Mouse (Mus musculus) lung, embryonic 15.5 days (tissue): ENCODE measurements around the gene Ang6. TPM values are rescaled to one million over a fixed set of nuclear protein-coding genes. Genes with fewer than 3 reads are reported as not detected.
"Not testable (repeated sequence)": the region's sequence is repeated elsewhere in the genome, so short reads cannot be mapped to it uniquely, and the experiment has no call there.

Source experiments
- ATAC-seq: fragments of 200-750 bp; cut with Nextera tagmentation; 2 replicates; pipeline ENCODE4 v1.8.0; 2017; ENCODE audit warnings: moderate number of reproducible peaks, borderline replicate concordance; ENCODE audit not compliant: low FRiP score, low TSS enrichment; ENCODE audit errors: extremely low read depth
- H3K27ac ChIP-seq: fragments of 300-500 bp; sonication (generic); 2 replicates; pipeline ENCODE4 v1.5.1; 2015; ENCODE audit warnings: moderate library complexity, mild to moderate bottlenecking, inconsistent platforms
- H3K27me3 ChIP-seq: fragments of 300-500 bp; sonication (generic); 2 replicates; pipeline ENCODE4 v1.6.1; 2015; ENCODE audit warnings: inconsistent platforms
- H3K36me3 ChIP-seq: fragments of 300-500 bp; sonication (generic); 2 replicates; pipeline ENCODE4 v1.6.1; 2015; ENCODE audit warnings: inconsistent platforms
- H3K4me1 ChIP-seq: fragments of 300-500 bp; sonication (generic); 2 replicates; pipeline ENCODE4 v1.6.1; 2015; ENCODE audit warnings: inconsistent platforms
- H3K4me2 ChIP-seq: fragments of 300-500 bp; sonication (generic); 2 replicates; pipeline ENCODE4 v1.6.1; 2015; ENCODE audit warnings: inconsistent platforms, mild to moderate bottlenecking, moderate library complexity
- H3K4me3 ChIP-seq: fragments of 300-500 bp; sonication (generic); 2 replicates; pipeline ENCODE4 v1.5.1; 2015; ENCODE audit warnings: mild to moderate bottlenecking, inconsistent platforms
- H3K9ac ChIP-seq: fragments of 300-500 bp; sonication (generic); 2 replicates; pipeline ENCODE4 v1.6.1; 2015; ENCODE audit warnings: inconsistent platforms
- H3K9me3 ChIP-seq: fragments of 300-500 bp; sonication (generic); 2 replicates; pipeline ENCODE4 v1.6.1; 2016; ENCODE audit warnings: inconsistent platforms
- WGBS: fragments of 180-500 bp; shearing (Covaris S2); methylation state at CpG from one replicate; pipeline ENCODE4 v1.1.7; 2015; 5-methylcytosine and 5-hydroxymethylcytosine counted together
- polyA plus RNA-seq: library from polyadenylated mRNA; unstranded; fragments of >200 nt; fragmentation: Nextera tagmentation; extraction: Ambion mirVana; gene quantifications from 2 replicates; pipeline ENCODE4 v1.2.1, GENCODE M21; 2015

Gene Ang6
- polyA plus RNA-seq, result not detected in 2 replicates

GRCm38 (mm10) chr14:44002169-44002568 is at the start of gene Ang6:
Ang6 (minus strand) TSS chr14:44002269.
- 61% methylated on average over 1 of the region's 1 CpGs for WGBS

GRCm38 (mm10) chr14:44046567-44046966 is 44.5 kb upstream of the Ang6 start:
- not testable (repeated sequence) for H3K27me3 ChIP-seq, H3K4me2 ChIP-seq, H3K9ac ChIP-seq, H3K4me1 ChIP-seq, H3K27ac ChIP-seq, H3K36me3 ChIP-seq, H3K4me3 ChIP-seq, H3K9me3 ChIP-seq, ATAC-seq
- WGBS, result 78% methylated on average over 2 of the region's 2 CpGs

More at GRCm38 (mm10) chr14:44002169-44002568, at the start of gene Ang6:
- no peaks in the 10 kb centered on the region for H3K36me3 ChIP-seq
- H3K4me2 ChIP-seq, result no peak within 1 kb of the TSS
- no peak within 1 kb of the TSS for H3K27ac ChIP-seq
- no peak within 1 kb of the TSS for H3K4me3 ChIP-seq
- no peaks in the 10 kb centered on the region for H3K27me3 ChIP-seq
- H3K9ac ChIP-seq, result no peak within 1 kb of the TSS
- ATAC-seq, result no peak
- H3K4me1 ChIP-seq, result no peaks in the 10 kb centered on the region
- no peaks in the 10 kb centered on the region for H3K9me3 ChIP-seq

- H3K9ac ChIP-seq, H3K4me2 ChIP-seq, H3K4me1 ChIP-seq, H3K36me3 ChIP-seq, H3K4me3 ChIP-seq, ATAC-seq, H3K27me3 ChIP-seq, H3K9me3 ChIP-seq, H3K27ac ChIP-seq: not testable (repeated sequence)
- 61% methylated on average over 1 of the region's 3 CpGs for WGBS
These were observed 29.8 kb upstream of the Ang6 start for GRCm38 (mm10) chr14:44031828-44032227.

GRCm38 (mm10) chr14:44009686-44010085 is 7.6 kb upstream of the Ang6 start:
- WGBS, result 33% methylated on average over 2 of the region's 2 CpGs
- not testable (repeated sequence) for H3K9ac ChIP-seq, H3K4me2 ChIP-seq, H3K9me3 ChIP-seq, H3K36me3 ChIP-seq, H3K4me3 ChIP-seq, H3K27me3 ChIP-seq, H3K4me1 ChIP-seq, H3K27ac ChIP-seq, ATAC-seq

- H3K36me3 ChIP-seq, H3K4me2 ChIP-seq, H3K27ac ChIP-seq, H3K9ac ChIP-seq, ATAC-seq, H3K4me3 ChIP-seq, H3K4me1 ChIP-seq, H3K27me3 ChIP-seq, H3K9me3 ChIP-seq: not testable (repeated sequence)
- WGBS, result no CpG with 5 or more reads among the region's 1 CpGs
These were observed 6.0 kb upstream of the Ang6 start for GRCm38 (mm10) chr14:44008021-44008420.

- Histone ChIP-seq H3K4me3 (no peak overlapping the region), H3K4me1 (no peaks in the 10 kb centered on the region), H3K4me2 (no peak overlapping the region), H3K27ac (no peak overlapping the region), H3K9ac (no peak overlapping the region), H3K36me3 (no peaks in the 10 kb centered on the region), H3K27me3 (no peaks in the 10 kb centered on the region), H3K9me3 (no peaks in the 10 kb centered on the region)
- 68% methylated on average over 3 of the region's 3 CpGs for WGBS
- no peak for ATAC-seq
These were observed 469 bp downstream of the Ang6 start for GRCm38 (mm10) chr14:44001600-44001999.

- 73% methylated on average over 2 of the region's 2 CpGs for WGBS
- not testable (repeated sequence) for H3K27ac ChIP-seq, ATAC-seq, H3K4me3 ChIP-seq, H3K9me3 ChIP-seq, H3K27me3 ChIP-seq, H3K36me3 ChIP-seq, H3K4me2 ChIP-seq, H3K4me1 ChIP-seq, H3K9ac ChIP-seq
These were observed 3.5 kb downstream of the Ang6 start for GRCm38 (mm10) chr14:43998455-43999000.

- H3K27me3 ChIP-seq, ATAC-seq, H3K4me3 ChIP-seq, H3K9me3 ChIP-seq, H3K9ac ChIP-seq, H3K36me3 ChIP-seq, H3K4me1 ChIP-seq, H3K4me2 ChIP-seq, H3K27ac ChIP-seq: not testable (repeated sequence)
- WGBS, result 13% methylated on average over 5 of the region's 5 CpGs
These were observed 14.7 kb downstream of the Ang6 start for GRCm38 (mm10) chr14:43987404-43987803.

- Histone ChIP-seq H3K36me3 (no peaks in the 10 kb centered on the region), H3K9ac (no peak overlapping the region), H3K4me1 (no peaks in the 10 kb centered on the region), H3K27ac (no peak overlapping the region), H3K4me2 (no peak overlapping the region), H3K27me3 (no peaks in the 10 kb centered on the region), H3K4me3 (no peak overlapping the region), H3K9me3 (no peaks in the 10 kb centered on the region)
- 79% methylated on average over 2 of the region's 2 CpGs for WGBS
- no peak for ATAC-seq
These were observed 15.9 kb downstream of the Ang6 start for GRCm38 (mm10) chr14:43986147-43986546.

GRCm38 (mm10) chr14:43983897-43984296 is 18.2 kb downstream of the Ang6 start:
- WGBS, result 0% methylated on average over 3 of the region's 4 CpGs
- no peak overlapping the region for H3K4me2 ChIP-seq
- H3K9me3 ChIP-seq, result no peaks in the 10 kb centered on the region
- no peaks in the 10 kb centered on the region for H3K27me3 ChIP-seq
- no peak overlapping the region for H3K4me3 ChIP-seq
- H3K9ac ChIP-seq, result no peak overlapping the region
- H3K4me1 ChIP-seq, result no peaks in the 10 kb centered on the region
- H3K36me3 ChIP-seq, result no peaks in the 10 kb centered on the region
- no peak overlapping the region for H3K27ac ChIP-seq
- no peak for ATAC-seq

- Histone ChIP-seq H3K4me3 (no peak overlapping the region), H3K4me2 (no peak overlapping the region), H3K27me3 (no peaks in the 10 kb centered on the region), H3K4me1 (no peaks in the 10 kb centered on the region), H3K9ac (no peak overlapping the region), H3K9me3 (no peaks in the 10 kb centered on the region), H3K27ac (no peak overlapping the region), H3K36me3 (no peaks in the 10 kb centered on the region)
- 44% methylated on average over 4 of the region's 4 CpGs for WGBS
- no peak for ATAC-seq
These were observed 18.6 kb downstream of the Ang6 start for GRCm38 (mm10) chr14:43983454-43983853.

GRCm38 (mm10) chr14:43956769-43957168 is 45.3 kb downstream of the Ang6 start, which contains the start of gene Ang5:
Ang5 (plus strand) TSS chr14:43957069.
- not testable (repeated sequence) for ATAC-seq, H3K27ac ChIP-seq, H3K4me2 ChIP-seq, H3K36me3 ChIP-seq, H3K4me1 ChIP-seq, H3K9me3 ChIP-seq, H3K27me3 ChIP-seq, H3K9ac ChIP-seq, H3K4me3 ChIP-seq
- WGBS, result no CpG with 5 or more reads among the region's 2 CpGs

GRCm38 (mm10) chr14:43955074-43955473 is 47.0 kb downstream of the Ang6 start:
- not testable (repeated sequence) for H3K9ac ChIP-seq, H3K27me3 ChIP-seq, H3K9me3 ChIP-seq, H3K4me3 ChIP-seq, ATAC-seq, H3K4me1 ChIP-seq, H3K36me3 ChIP-seq, H3K4me2 ChIP-seq, H3K27ac ChIP-seq
- no CpG with 5 or more reads among the region's 1 CpGs for WGBS
